Mouse (Mus musculus) liver, embryonic 11.5 days (tissue): ENCODE data around the gene Por. TPM values are rescaled to one million over a fixed set of nuclear protein-coding genes. Genes with fewer than 3 reads are reported as not detected.

Experiments
- ATAC-seq: fragments of 200-750 bp; cut with Nextera tagmentation; replicated peaks from 2 replicates; pipeline ENCODE4 v1.8.0; 2017; ENCODE audit warnings: moderate number of reproducible peaks, mild to moderate bottlenecking, moderate TSS enrichment, moderate library complexity; ENCODE audit not compliant: low FRiP score
- DNase-seq: peaks from one replicate; pipeline ENCODE4 v3.0.0-alpha.2; 2017; ENCODE audit warnings: low spot score
- H3K27ac ChIP-seq: fragments of 300-500 bp; sonication (generic); 2 replicates; pipeline ENCODE4 v1.5.1; 2014; ENCODE audit warnings: mild to moderate bottlenecking, low read depth, low read length, control low read depth
- H3K27me3 ChIP-seq: fragments of 300-500 bp; sonication (generic); replicated peaks from 2 replicates; pipeline ENCODE4 v1.6.1; 2014; ENCODE audit warnings: low read length, mixed read lengths; ENCODE audit not compliant: control insufficient read depth, insufficient read depth
- H3K36me3 ChIP-seq: fragments of 300-500 bp; sonication (generic); 2 replicates; pipeline ENCODE4 v1.6.1; 2014; ENCODE audit warnings: mild to moderate bottlenecking, low read length, moderate library complexity, mixed read lengths; ENCODE audit not compliant: control insufficient read depth, insufficient read depth
- H3K4me1 ChIP-seq: fragments of 300-500 bp; sonication (generic); replicated peaks from 2 replicates; pipeline ENCODE4 v1.6.1; 2014; ENCODE audit warnings: low read length, mixed read lengths; ENCODE audit not compliant: control insufficient read depth, insufficient read depth
- H3K4me2 ChIP-seq: fragments of 300-500 bp; sonication (generic); 2 replicates; pipeline ENCODE4 v1.6.1; 2014; ENCODE audit warnings: mild to moderate bottlenecking, control low read depth, moderate library complexity
- H3K4me3 ChIP-seq: fragments of 300-500 bp; sonication (generic); 2 replicates; pipeline ENCODE4 v1.5.1; 2014; ENCODE audit warnings: low read depth, low read length, control low read depth
- H3K9ac ChIP-seq: fragments of 300-500 bp; sonication (generic); 2 replicates; pipeline ENCODE4 v1.6.1; 2014; ENCODE audit warnings: low read depth, low read length, control low read depth
- H3K9me3 ChIP-seq: fragments of 300-500 bp; sonication (generic); 2 replicates; pipeline ENCODE4 v1.6.1; 2016; ENCODE audit warnings: low read length, inconsistent platforms, mixed read lengths; ENCODE audit not compliant: control insufficient read depth
- WGBS: fragments of 180-500 bp; shearing (Covaris S2); extraction: QIAGEN DNeasy Blood & Tissue Kit; methylation state at CpG from one replicate; pipeline ENCODE4 v1.1.7; 2014; 5-methylcytosine and 5-hydroxymethylcytosine counted together
- polyA plus RNA-seq: library from polyadenylated mRNA; unstranded; fragments of >200 nt; fragmentation: Nextera tagmentation; extraction: Ambion mirVana; gene quantifications from 2 replicates; pipeline ENCODE4 v1.2.1, GENCODE M21; 2014

Gene Por
- polyA plus RNA-seq, 1 experiment from 2014 or later, result 48.1 TPM

DNA sequence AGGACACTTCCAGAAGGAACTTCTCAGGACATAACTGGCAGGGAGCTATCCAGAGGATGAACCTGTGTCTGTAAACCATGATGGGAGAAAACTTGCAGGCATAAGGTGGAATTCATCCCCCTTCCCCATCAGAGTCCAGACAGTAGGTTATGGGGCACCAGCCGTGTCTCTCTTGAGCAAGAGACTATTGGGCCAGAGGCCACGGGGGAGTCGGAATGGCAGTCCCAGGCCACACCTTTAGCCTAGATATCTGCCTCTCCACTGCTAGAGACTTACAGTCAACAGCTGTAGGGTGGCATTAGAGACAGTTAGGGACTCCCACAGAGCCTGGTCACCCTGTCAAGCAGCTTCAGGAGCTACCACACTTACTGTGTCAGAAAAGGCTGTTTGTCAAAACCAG is 92.0 kb downstream of the Por start:
- no peak for DNase-seq
- Histone ChIP-seq H3K9ac (no peak overlapping the region), H3K27ac (no peak overlapping the region), H3K9me3 (no peaks in the 10 kb centered on the region), H3K4me2 (no peak overlapping the region), H3K27me3 (no peaks in the 10 kb centered on the region; the same call in 1 of the 2 replicates), H3K4me1 (no peaks in the 10 kb centered on the region), H3K4me3 (no peak overlapping the region), H3K36me3 (no peaks in the 10 kb centered on the region)
- WGBS, result 71% methylated on average over 3 of the region's 3 CpGs
- no peak for ATAC-seq

GRCm38 (mm10) chr5:135763526-135763925 is 93.7 kb downstream of the Por start:
- no peak overlapping the region for H3K4me3 ChIP-seq
- no peaks in the 10 kb centered on the region for H3K4me1 ChIP-seq
- 6% methylated on average over 7 of the region's 7 CpGs for WGBS
- H3K4me2 ChIP-seq, result no peak overlapping the region
- H3K9ac ChIP-seq, result no peak overlapping the region
- no peak overlapping the region for H3K27ac ChIP-seq
- DNase-seq (peak; percentile 58), ATAC-seq (no peak)
- H3K9me3 ChIP-seq, result no peaks in the 10 kb centered on the region
- no peaks in the 10 kb centered on the region; the same call in 1 of the 2 replicates for H3K27me3 ChIP-seq
- H3K36me3 ChIP-seq, result no peaks in the 10 kb centered on the region

DNA sequence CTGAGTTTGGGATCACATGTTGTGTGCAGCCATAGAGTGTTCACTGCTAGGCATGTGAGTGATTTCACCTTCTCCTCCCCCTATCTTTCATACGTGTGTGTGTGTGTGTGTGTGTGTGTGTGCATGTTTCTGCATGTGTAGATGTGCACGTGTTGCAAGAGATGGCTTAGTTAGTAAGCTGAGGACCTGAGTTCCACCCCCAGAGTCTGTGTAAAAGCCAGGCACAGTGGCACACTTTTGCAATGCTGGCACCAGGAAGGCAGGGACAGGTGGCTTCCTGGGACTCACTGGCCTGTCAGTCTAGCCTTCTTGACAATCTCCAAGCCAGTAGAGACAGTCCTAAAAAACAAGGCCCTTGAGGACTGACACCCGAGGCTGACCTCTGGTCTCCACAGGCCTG is 95.1 kb downstream of the Por start:
- H3K9me3 ChIP-seq, result no peaks in the 10 kb centered on the region
- DNase-seq, result no peak
- no peaks in the 10 kb centered on the region for H3K36me3 ChIP-seq
- no peak for ATAC-seq
- H3K4me1 ChIP-seq, result no peaks in the 10 kb centered on the region
- 69% methylated on average over 3 of the region's 3 CpGs for WGBS
- no peak overlapping the region for H3K4me3 ChIP-seq
- H3K27ac ChIP-seq, result no peak overlapping the region
- no peak overlapping the region for H3K9ac ChIP-seq
- no peak overlapping the region for H3K4me2 ChIP-seq
- H3K27me3 ChIP-seq, result no peaks in the 10 kb centered on the region; the same call in 1 of the 2 replicates

DNA sequence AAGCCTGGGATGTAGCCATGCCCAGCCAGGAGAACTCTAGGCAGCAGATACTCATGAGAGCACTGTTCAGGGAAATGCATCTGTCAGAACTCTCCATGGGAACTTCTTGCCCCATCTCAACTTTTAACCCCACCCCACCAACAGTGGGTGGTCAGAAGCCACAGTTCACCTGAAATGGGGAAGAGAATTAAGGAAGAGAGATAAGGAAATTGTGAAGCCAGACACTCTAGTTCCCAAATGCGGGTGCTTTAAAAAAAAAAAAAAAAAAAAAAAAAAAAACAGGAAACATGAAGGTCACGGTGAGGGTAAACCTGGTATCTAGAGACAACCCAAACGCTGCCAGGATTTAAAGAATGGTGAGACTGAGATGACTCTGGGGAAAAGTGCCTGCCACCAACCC is 102.7 kb downstream of the Por start:
- H3K27me3 ChIP-seq, result no peaks in the 10 kb centered on the region
- H3K4me2 ChIP-seq, result no peak overlapping the region
- no peaks in the 10 kb centered on the region for H3K36me3 ChIP-seq
- H3K9me3 ChIP-seq, result no peaks in the 10 kb centered on the region
- ATAC-seq (no peak), DNase-seq (no peak)
- WGBS, result 23% methylated on average over 3 of the region's 3 CpGs
- H3K9ac ChIP-seq, result no peak overlapping the region
- 0 out of 2 replicates have a peak, but pooled peaks cover 1% of the 10 kb centered on the region for H3K4me1 ChIP-seq
- no peak overlapping the region for H3K4me3 ChIP-seq
- H3K27ac ChIP-seq, result no peak overlapping the region

GRCm38 (mm10) chr5:135776546-135776945 is 106.7 kb downstream of the Por start:
- DNase-seq (no peak), ATAC-seq (no peak)
- 81% methylated on average over 4 of the region's 4 CpGs for WGBS
- H3K9ac ChIP-seq, result no peak overlapping the region
- H3K9me3 ChIP-seq, result no peaks in the 10 kb centered on the region
- no peak overlapping the region for H3K27ac ChIP-seq
- no peaks in the 10 kb centered on the region for H3K27me3 ChIP-seq
- peaks cover 18% of the 10 kb centered on the region for H3K4me1 ChIP-seq
- H3K36me3 ChIP-seq, result peaks cover under 1% of the 10 kb centered on the region; the same call in 1 of the 2 replicates
- H3K4me3 ChIP-seq, result no peak overlapping the region
- H3K4me2 ChIP-seq, result no peak overlapping the region

- peak within 1 kb of the TSS; percentile 82 for H3K27ac ChIP-seq
- DNase-seq (no peak), ATAC-seq (peak; percentile 15)
- WGBS, result under 1% methylated on average over 43 of the region's 45 CpGs
- H3K4me2 ChIP-seq, result peak within 1 kb of the TSS; percentile 87
- H3K4me1 ChIP-seq, result peaks cover 18% of the 10 kb centered on the region
- H3K36me3 ChIP-seq, result peaks cover 11% of the 10 kb centered on the region
- H3K4me3 ChIP-seq, result peak within 1 kb of the TSS; percentile 87
- H3K9me3 ChIP-seq, result no peaks in the 10 kb centered on the region
- H3K9ac ChIP-seq, result peak within 1 kb of the TSS; percentile 95
- no peaks in the 10 kb centered on the region for H3K27me3 ChIP-seq
Measured at GRCm38 (mm10) chr5:135777796-135778470, 108.1 kb downstream of the Por start, which contains the start of gene Styxl1. Styxl1 (minus strand) TSS chr5:135778385.

DNA sequence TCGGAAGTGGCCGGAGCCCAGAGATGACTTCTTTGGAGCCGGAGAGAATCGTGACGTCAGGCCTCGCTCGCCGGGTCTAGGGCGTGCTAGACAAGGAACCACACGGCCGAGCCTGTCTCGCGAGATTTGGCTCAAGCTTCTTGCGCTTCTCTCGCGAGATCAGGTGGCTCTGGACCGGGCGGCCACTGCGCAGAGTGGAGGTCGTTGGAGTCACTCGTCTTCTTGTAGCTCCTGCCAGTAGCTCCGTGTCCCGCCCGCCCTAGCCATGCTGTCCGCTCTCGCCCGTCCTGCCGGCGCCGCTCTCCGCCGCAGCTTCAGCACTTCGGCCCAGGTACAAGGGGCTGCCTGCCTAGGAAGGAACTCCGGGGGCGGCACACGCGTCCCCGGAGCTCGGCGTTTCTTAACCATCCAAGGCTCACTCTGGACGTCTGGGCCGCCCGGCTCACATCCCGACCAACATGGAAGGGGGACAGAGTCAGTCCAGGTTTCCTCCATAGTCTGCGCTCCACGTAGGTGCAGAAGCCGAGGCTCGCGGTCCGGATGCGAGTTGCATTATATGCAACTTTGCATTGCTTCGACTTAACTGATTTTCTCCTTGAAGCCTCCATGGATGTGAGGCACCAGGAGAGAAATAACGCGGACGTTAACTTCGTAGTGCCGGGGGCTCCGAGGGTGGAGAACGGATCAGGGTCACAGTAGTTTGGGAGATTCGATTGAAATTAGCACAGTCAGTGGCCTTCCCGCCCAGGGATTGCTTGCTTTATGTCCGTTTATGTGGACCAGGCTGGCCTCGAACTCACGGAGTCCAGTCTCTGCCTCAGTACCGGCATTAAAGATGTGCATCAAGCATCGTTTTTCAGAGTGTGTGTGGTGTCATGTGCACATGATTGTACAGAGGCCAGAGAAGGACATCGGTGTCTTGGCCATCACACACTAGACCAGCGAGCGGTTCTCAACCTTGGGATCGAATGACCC is 108.9 kb downstream of the Por start, which contains the start of gene Mdh2:
Gene Mdh2, plus strand, starts transcription at position 10 of the 975 bp plus-strand sequence.
- Histone ChIP-seq H3K4me1 (peaks cover 18% of the 10 kb centered on the region), H3K4me2 (peak within 1 kb of the TSS; percentile 87), H3K27ac (peak within 1 kb of the TSS; percentile 82), H3K27me3 (no peaks in the 10 kb centered on the region), H3K4me3 (peak within 1 kb of the TSS; percentile 87), H3K36me3 (peaks cover 19% of the 10 kb centered on the region), H3K9ac (peak within 1 kb of the TSS; percentile 95), H3K9me3 (no peaks in the 10 kb centered on the region)
- ATAC-seq (peak; percentile 96), DNase-seq (peak; percentile 99)
- under 1% methylated on average over 70 of the region's 70 CpGs for WGBS

- WGBS, result 63% methylated on average over 8 of the region's 8 CpGs
- Histone ChIP-seq H3K9ac (peak overlapping the region; percentile 95; the same call in 1 of the 2 replicates), H3K4me3 (peak overlapping the region; percentile 87)
Measured at GRCm38 (mm10) chr5:135780331-135780730, 110.5 kb downstream of the Por start.

More at GRCm38 (mm10) chr5:135780331-135780730, 110.5 kb downstream of the Por start:
- Histone ChIP-seq H3K27me3 (no peaks in the 10 kb centered on the region), H3K4me2 (peak overlapping the region; percentile 79), H3K27ac (no peak overlapping the region), H3K36me3 (peaks cover 28% of the 10 kb centered on the region), H3K9me3 (no peaks in the 10 kb centered on the region), H3K4me1 (peaks cover 18% of the 10 kb centered on the region)
- ATAC-seq (no peak), DNase-seq (no peak)
